Mouse (Mus musculus) G1E (cell line): ENCODE results near the gene Hist1h2ac. TPM values are rescaled to one million over a fixed set of nuclear protein-coding genes. Genes with fewer than 3 reads are reported as not detected.
"Not testable (repeated sequence)": the region's sequence is repeated elsewhere in the genome, so short reads cannot be mapped to it uniquely, and the experiment has no call there.

Source experiments
- ATAC-seq: 2 replicates; pipeline ENCODE4 v1.8.0; 2016; ENCODE audit warnings: mild to moderate bottlenecking; ENCODE audit not compliant: insufficient number of reproducible peaks, poor library complexity, low FRiP score, severe bottlenecking; ENCODE audit errors: extremely low read depth
- DNase-seq: peaks from one replicate; pipeline ENCODE4 v3.0.0; 2012; ENCODE audit warnings: low spot score
- H3K27me3 ChIP-seq: 2 replicates; pipeline ENCODE4 v1.6.1; 2012; ENCODE audit warnings: mild to moderate bottlenecking, low read length, inconsistent platforms; ENCODE audit not compliant: insufficient read depth
- H3K36me3 ChIP-seq: replicated peaks from 2 replicates; pipeline ENCODE3; 2012; ENCODE audit warnings: mild to moderate bottlenecking, inconsistent platforms
- H3K4me1 ChIP-seq: 2 replicates; pipeline ENCODE4 v1.6.1; 2012; ENCODE audit warnings: low read depth, low read length, inconsistent platforms, mixed read lengths; ENCODE audit not compliant: insufficient read depth
- H3K4me3 ChIP-seq: 2 replicates; pipeline ENCODE4 v1.5.1; 2012; ENCODE audit warnings: low read depth, mild to moderate bottlenecking, inconsistent platforms, low read length, moderate library complexity, mixed read lengths
- H3K9me3 ChIP-seq: replicated peaks from 2 replicates; pipeline ENCODE4 v1.6.1; 2012; ENCODE audit warnings: inconsistent platforms
- CTCF ChIP-seq: IDR thresholded peaks from 2 replicates; pipeline ENCODE4 v1.5.1; 2012; ENCODE audit warnings: low read depth, low read length, inconsistent platforms, mixed read lengths
- GATA1 ChIP-seq: IDR thresholded peaks from 2 replicates; pipeline ENCODE4 v1.6.1; 2012; ENCODE audit warnings: borderline replicate concordance, low read length, inconsistent platforms, mixed read lengths
- GATA2 ChIP-seq: IDR thresholded peaks from 2 replicates; pipeline ENCODE4 v1.6.1; 2012; ENCODE audit warnings: low read depth, low read length, inconsistent platforms, borderline replicate concordance
- POLR2AphosphoS5 ChIP-seq: IDR thresholded peaks from 2 replicates; pipeline ENCODE4 v1.6.1; 2012; ENCODE audit warnings: low read depth, low read length, inconsistent platforms; ENCODE audit not compliant: insufficient replicate concordance
- TAL1 ChIP-seq: conservative IDR thresholded peaks from 2 replicates; pipeline ENCODE4 v1.6.1; 2012; ENCODE audit warnings: low read depth, low read length, inconsistent platforms, mixed read lengths
- polyA plus RNA-seq: library from polyadenylated mRNA; stranded (reverse); fragments of >175 nt; gene quantifications from 2 replicates; pipeline ENCODE4 v1.2.3, GENCODE M21; 2012
- total RNA-seq, 2 experiments: library from RNA; stranded (forward) in 1 of 2; stranded (reverse) in 1 of 2; fragments of 200-1000 nt in 1 of 2; fragments of >200 nt in 1 of 2; fragmentation: Nextera tagmentation in 1 of 2; gene quantifications; 2 replicates each; pipeline ENCODE4 v1.2.3; 2014 to 2017

Gene Hist1h2ac
- total and polyA plus RNA-seq, 3 experiments, result 1.1 to 54.4 (median 6.4) TPM

DNA sequence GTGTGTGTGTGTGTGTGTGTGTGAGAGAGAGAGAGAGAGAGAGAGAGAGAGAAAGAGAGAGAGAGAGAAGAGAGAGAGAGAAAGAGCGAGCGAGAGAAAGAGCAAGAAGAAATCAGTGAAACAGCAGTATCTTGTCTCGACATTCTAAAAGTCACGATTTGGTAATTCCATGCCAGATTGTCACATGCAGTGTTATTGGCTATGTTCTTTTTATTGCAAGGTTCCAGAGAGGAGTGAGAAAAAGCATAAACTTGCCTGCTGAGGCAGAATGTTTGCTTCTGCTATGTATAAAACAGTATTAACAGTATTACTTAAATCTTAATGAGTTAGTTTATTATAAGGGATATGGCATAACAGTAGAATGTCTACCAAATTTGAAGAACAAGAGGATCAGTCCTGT is 2.2 kb upstream of the Hist1h2ac start:
- Histone ChIP-seq H3K36me3 (peaks cover 3% of the 10 kb centered on the region), H3K4me1 (peaks cover 39% of the 10 kb centered on the region), H3K9me3 (no peaks in the 10 kb centered on the region), H3K27me3 (no peaks in the 10 kb centered on the region), H3K4me3 (no peak overlapping the region; the same call in 1 of the 2 replicates)
- TF ChIP-seq GATA2, result no peak
- no peak for TF ChIP-seq CTCF
- no peak for TF ChIP-seq TAL1
- no peak for TF ChIP-seq POLR2AphosphoS5
- DNase-seq (no peak), ATAC-seq (no peak)

DNA sequence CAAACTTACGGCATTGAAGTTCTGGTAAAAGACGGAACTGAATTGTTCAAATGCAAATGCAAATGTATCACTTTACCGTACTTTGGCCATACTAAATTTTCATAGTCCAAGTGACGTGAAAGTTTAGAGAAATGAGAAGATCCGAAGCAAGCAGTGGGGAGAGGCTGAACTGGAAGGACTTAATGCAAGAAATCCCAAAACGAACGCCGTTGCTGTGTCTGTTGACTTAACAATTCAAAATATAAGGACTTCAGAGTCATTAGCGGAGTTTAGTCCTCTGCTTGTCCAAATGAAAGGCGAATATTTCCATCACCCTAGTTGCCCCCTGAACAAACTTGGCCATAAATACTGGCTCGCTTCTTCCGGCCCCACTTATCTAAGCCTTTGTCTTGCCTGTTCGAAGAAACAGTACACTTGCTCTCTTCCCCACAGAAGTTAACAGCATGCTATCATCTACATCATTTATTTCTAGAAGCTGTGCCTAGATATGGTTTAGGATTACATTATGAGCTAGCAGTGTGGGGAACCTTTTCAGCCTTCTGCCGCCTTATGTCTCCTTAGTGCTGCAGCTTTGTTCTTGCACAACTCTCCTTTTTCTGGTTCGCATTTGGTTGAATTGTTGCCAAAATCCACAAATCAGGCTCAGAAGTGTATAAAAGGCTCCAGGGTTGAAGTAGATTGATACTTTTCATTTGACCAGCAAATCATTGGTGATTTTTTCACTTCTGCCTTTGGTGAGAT is 1.5 kb upstream of the Hist1h2ac start:
- TF ChIP-seq POLR2AphosphoS5 (peak; percentile 79; the same call in 1 of the 2 replicates), CTCF (no peak), TAL1 (no peak)
- ATAC-seq (no peak), DNase-seq (no peak)
- peaks cover 40% of the 10 kb centered on the region for H3K4me1 ChIP-seq
- no peaks in the 10 kb centered on the region for H3K9me3 ChIP-seq
- H3K27me3 ChIP-seq, result no peaks in the 10 kb centered on the region
- no peaks in the 10 kb centered on the region for H3K36me3 ChIP-seq
- H3K4me3 ChIP-seq, result peak overlapping the region; percentile 62; the same call in 1 of the 2 replicates

DNA sequence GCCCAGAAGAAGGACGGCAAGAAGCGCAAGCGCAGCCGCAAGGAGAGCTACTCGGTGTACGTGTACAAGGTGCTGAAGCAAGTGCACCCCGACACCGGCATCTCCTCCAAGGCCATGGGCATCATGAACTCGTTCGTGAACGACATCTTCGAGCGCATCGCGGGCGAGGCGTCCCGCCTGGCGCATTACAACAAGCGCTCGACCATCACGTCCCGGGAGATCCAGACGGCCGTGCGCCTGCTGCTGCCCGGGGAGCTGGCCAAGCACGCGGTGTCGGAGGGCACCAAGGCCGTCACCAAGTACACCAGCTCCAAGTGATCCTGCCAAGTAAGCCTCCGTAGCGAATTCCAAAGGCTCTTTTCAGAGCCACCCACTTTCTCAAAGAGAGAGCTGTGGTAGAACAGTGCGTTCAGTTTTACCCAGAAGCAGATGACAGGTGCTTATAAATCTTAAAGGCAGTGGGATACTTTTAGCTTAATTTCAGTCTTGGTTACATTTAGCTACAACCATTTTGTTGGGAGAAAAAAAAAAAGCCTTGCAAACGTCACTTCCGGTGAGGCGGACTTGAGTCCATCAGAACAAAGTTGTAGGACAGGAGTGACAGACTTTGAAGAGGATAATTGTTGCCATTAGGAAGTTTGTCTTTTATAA is 672 bp upstream of the Hist1h2ac start:
- peak overlapping the region; percentile 62; the same call in 1 of the 2 replicates for H3K4me3 ChIP-seq
- peaks cover 38% of the 10 kb centered on the region for H3K4me1 ChIP-seq
- H3K36me3 ChIP-seq, H3K27me3 ChIP-seq, DNase-seq, H3K9me3 ChIP-seq: not testable (repeated sequence)
- TF ChIP-seq POLR2AphosphoS5, result peak; percentile 80
- ATAC-seq, result 0 out of 2 replicates have a peak, but pooled peaks have one; percentile 3

DNA sequence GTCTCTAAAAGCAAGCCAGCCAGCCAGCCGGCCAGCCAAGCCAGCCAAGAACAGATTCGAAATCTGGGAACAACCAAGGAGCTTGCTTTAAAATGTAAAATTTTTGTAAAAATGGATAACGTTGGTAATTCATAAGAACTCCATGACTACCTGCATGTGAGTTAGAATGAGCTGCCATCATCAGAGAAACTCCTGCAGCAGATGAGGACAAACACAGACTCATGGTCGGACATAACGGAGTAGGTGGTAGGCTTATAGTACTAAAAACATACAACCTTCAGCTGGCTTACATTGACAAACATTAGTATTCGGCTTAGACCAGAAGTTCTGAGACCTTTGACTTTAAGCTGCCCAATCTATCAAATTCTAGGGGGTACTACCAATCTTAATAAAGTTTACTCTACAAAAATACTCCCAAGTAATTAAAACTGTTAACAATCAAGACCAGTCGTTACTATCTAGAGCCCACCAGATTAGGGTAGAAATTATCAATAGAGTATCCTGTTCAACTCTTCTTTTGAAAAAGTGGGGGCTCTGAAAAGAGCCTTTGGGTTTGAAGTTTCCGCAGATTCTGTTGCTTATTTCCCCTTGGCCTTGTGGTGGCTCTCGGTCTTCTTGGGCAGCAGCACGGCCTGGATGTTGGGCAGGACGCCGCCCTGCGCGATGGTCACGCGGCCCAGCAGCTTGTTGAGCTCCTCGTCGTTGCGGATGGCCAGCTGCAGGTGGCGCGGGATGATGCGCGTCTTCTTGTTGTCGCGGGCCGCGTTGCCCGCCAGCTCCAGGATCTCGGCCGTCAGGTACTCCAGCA is 597 bp downstream of the Hist1h2ac start:
- H3K9me3 ChIP-seq, H3K36me3 ChIP-seq, DNase-seq, ATAC-seq, H3K27me3 ChIP-seq: not testable (repeated sequence)
- peak; percentile 97 for TF ChIP-seq POLR2AphosphoS5
- Histone ChIP-seq H3K4me3 (peak overlapping the region; percentile 63; the same call in 1 of the 2 replicates), H3K4me1 (peaks cover 32% of the 10 kb centered on the region)

DNA sequence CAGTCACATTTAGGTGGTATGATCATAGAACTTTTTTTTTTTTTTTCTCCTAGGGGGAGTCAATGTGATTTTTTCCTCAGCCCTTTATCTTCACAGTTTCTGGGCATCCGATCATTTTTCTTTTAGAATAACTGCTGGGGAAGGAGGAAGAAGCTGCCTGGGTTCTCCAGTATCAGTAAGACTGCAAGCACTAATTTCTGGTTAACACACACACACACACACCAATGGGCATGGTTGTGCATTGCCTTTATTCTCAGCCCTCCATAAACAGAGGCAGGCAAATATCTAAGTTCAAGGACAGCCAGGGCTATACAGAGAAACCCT is 1.2 kb downstream of the Hist1h2ac start:
- DNase-seq (no peak), ATAC-seq (no peak)
- H3K9me3 ChIP-seq, result no peaks in the 10 kb centered on the region
- H3K4me1 ChIP-seq, result peaks cover 31% of the 10 kb centered on the region
- TF ChIP-seq TAL1, result no peak
- TF ChIP-seq GATA1, result no peak
- no peak; the same call in 1 of the 2 replicates for TF ChIP-seq POLR2AphosphoS5
- TF ChIP-seq GATA2, result no peak
- no peak for TF ChIP-seq CTCF
- H3K36me3 ChIP-seq, result no peaks in the 10 kb centered on the region
- no peaks in the 10 kb centered on the region for H3K27me3 ChIP-seq
- H3K4me3 ChIP-seq, result no peak overlapping the region; the same call in 1 of the 2 replicates

DNA sequence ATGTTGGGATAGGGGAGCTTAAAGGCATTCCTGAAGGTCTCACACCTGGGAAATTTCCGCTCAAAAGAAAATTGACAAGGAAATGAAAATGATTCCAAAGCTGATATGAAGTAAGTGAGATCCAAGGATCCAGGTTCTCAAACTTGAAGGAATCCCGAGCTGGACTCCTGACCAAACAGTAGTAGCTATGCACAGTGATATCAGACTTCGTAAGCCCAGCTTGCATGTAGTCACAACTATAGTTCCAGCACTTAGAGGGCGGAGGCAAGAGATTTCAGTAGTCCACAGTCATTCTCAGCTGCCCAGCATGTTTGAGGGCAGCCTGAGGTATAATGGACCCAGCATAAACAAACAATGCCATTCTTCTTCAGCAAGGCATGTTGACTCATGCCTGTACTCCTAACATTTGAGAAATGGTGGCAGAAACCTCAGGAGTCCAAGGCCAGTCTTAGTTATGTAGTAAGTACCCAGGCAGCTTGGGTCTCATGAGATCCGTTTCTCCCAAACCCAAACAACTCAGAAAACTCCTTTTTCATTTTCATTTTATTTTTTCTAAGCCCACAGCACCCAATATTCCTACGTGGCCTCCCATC is 1.7 kb downstream of the Hist1h2ac start:
- Histone ChIP-seq H3K4me1 (peaks cover 31% of the 10 kb centered on the region), H3K36me3 (no peaks in the 10 kb centered on the region), H3K4me3 (no peak overlapping the region), H3K9me3 (no peaks in the 10 kb centered on the region), H3K27me3 (no peaks in the 10 kb centered on the region)
- peak; percentile 94; the same call in 1 of the 2 replicates for TF ChIP-seq POLR2AphosphoS5
- no peak for TF ChIP-seq TAL1
- no peak for TF ChIP-seq GATA1
- ATAC-seq (no peak), DNase-seq (no peak)
